Mouse (Mus musculus): ENCODE results near the gene Itpr1. TPM values are rescaled to one million over a fixed set of nuclear protein-coding genes. Genes with fewer than 3 reads are reported as not detected.

Gene Itpr1
- polyA plus RNA-seq, 1 experiment from 2014 or later: 11.4 TPM

GRCm38 (mm10) chr6:108466061-108466531 is 253.2 kb downstream of the Itpr1 start:
- Histone ChIP-seq H3K4me2 (ENCODE audit: low read depth, low read length) (no peak overlapping the region), H3K4me1 (ENCODE audit: control insufficient read depth, insufficient read depth, low read length) (no peaks in the 10 kb centered on the region), H3K27ac (ENCODE audit: low read length) (no peak overlapping the region), H3K9me3 (replicated peaks; ENCODE audit: control insufficient read depth, low read length) (no peaks in the 10 kb centered on the region), H3K36me3 (ENCODE audit: control insufficient read depth, insufficient read depth, low read length) (no peaks in the 10 kb centered on the region), H3K27me3 (ENCODE audit: control insufficient read depth, insufficient read depth, low read length) (no peaks in the 10 kb centered on the region), H3K4me3 (replicated peaks; ENCODE audit: low read length) (no peak overlapping the region), H3K9ac (ENCODE audit: low read length) (no peak overlapping the region)
- WGBS: 72% methylated on average over 8 of the region's 8 CpGs
- no peak for ATAC-seq (ENCODE audit: insufficient read depth, low FRiP score)

- Histone ChIP-seq H3K9me3 (replicated peaks; ENCODE audit: control insufficient read depth, low read length) (no peaks in the 10 kb centered on the region), H3K4me3 (replicated peaks; ENCODE audit: low read length) (no peak overlapping the region), H3K27ac (ENCODE audit: low read length) (no peak overlapping the region), H3K4me1 (ENCODE audit: control insufficient read depth, insufficient read depth, low read length) (no peaks in the 10 kb centered on the region), H3K9ac (ENCODE audit: low read length) (no peak overlapping the region), H3K4me2 (ENCODE audit: low read depth, low read length) (no peak overlapping the region), H3K36me3 (ENCODE audit: control insufficient read depth, insufficient read depth, low read length) (no peaks in the 10 kb centered on the region), H3K27me3 (ENCODE audit: control insufficient read depth, insufficient read depth, low read length) (no peaks in the 10 kb centered on the region)
- ATAC-seq (ENCODE audit: insufficient read depth, low FRiP score): no peak
- WGBS: 45% methylated on average over 6 of the region's 6 CpGs
These were observed 254.7 kb downstream of the Itpr1 start for GRCm38 (mm10) chr6:108467597-108467996.

GRCm38 (mm10) chr6:108468226-108468825 is 255.4 kb downstream of the Itpr1 start:
- H3K9me3 ChIP-seq (replicated peaks; ENCODE audit: control insufficient read depth, low read length): no peaks in the 10 kb centered on the region
- no peaks in the 10 kb centered on the region for H3K4me1 ChIP-seq (ENCODE audit: control insufficient read depth, insufficient read depth, low read length)
- H3K4me2 ChIP-seq (ENCODE audit: low read depth, low read length): no peak overlapping the region
- no peak for ATAC-seq (ENCODE audit: insufficient read depth, low FRiP score)
- no peaks in the 10 kb centered on the region for H3K27me3 ChIP-seq (ENCODE audit: control insufficient read depth, insufficient read depth, low read length)
- H3K4me3 ChIP-seq (replicated peaks; ENCODE audit: low read length): no peak overlapping the region
- no peak overlapping the region for H3K27ac ChIP-seq (ENCODE audit: low read length)
- no peak overlapping the region for H3K9ac ChIP-seq (ENCODE audit: low read length)
- H3K36me3 ChIP-seq (ENCODE audit: control insufficient read depth, insufficient read depth, low read length): no peaks in the 10 kb centered on the region
- WGBS: 55% methylated on average over 3 of the region's 3 CpGs

GRCm38 (mm10) chr6:108471878-108472277 is 259.0 kb downstream of the Itpr1 start:
- Histone ChIP-seq H3K27ac (ENCODE audit: low read length) (no peak overlapping the region), H3K4me1 (ENCODE audit: control insufficient read depth, insufficient read depth, low read length) (no peaks in the 10 kb centered on the region), H3K27me3 (ENCODE audit: control insufficient read depth, insufficient read depth, low read length) (no peaks in the 10 kb centered on the region), H3K4me2 (ENCODE audit: low read depth, low read length) (no peak overlapping the region), H3K9me3 (replicated peaks; ENCODE audit: control insufficient read depth, low read length) (no peaks in the 10 kb centered on the region), H3K9ac (ENCODE audit: low read length) (no peak overlapping the region), H3K4me3 (replicated peaks; ENCODE audit: low read length) (no peak overlapping the region), H3K36me3 (ENCODE audit: control insufficient read depth, insufficient read depth, low read length) (no peaks in the 10 kb centered on the region)
- no peak for ATAC-seq (ENCODE audit: insufficient read depth, low FRiP score)
- WGBS: 83% methylated on average over 3 of the region's 3 CpGs

- H3K4me2 ChIP-seq (ENCODE audit: low read depth, low read length): no peak overlapping the region
- no peaks in the 10 kb centered on the region for H3K9me3 ChIP-seq (replicated peaks; ENCODE audit: control insufficient read depth, low read length)
- H3K27me3 ChIP-seq (ENCODE audit: control insufficient read depth, insufficient read depth, low read length): no peaks in the 10 kb centered on the region
- WGBS: 62% methylated on average over 3 of the region's 3 CpGs
- no peak overlapping the region for H3K9ac ChIP-seq (ENCODE audit: low read length)
- H3K4me1 ChIP-seq (ENCODE audit: control insufficient read depth, insufficient read depth, low read length): no peaks in the 10 kb centered on the region
- ATAC-seq (ENCODE audit: insufficient read depth, low FRiP score): no peak
- no peak overlapping the region for H3K4me3 ChIP-seq (replicated peaks; ENCODE audit: low read length)
- H3K27ac ChIP-seq (ENCODE audit: low read length): no peak overlapping the region
- no peaks in the 10 kb centered on the region for H3K36me3 ChIP-seq (ENCODE audit: control insufficient read depth, insufficient read depth, low read length)
These were observed 259.9 kb downstream of the Itpr1 start for GRCm38 (mm10) chr6:108472748-108473147.

- no peak for ATAC-seq (ENCODE audit: insufficient read depth, low FRiP score)
- H3K4me3 ChIP-seq (replicated peaks; ENCODE audit: low read length): no peak overlapping the region
- WGBS: 66% methylated on average over 8 of the region's 8 CpGs
- no peaks in the 10 kb centered on the region for H3K9me3 ChIP-seq (replicated peaks; ENCODE audit: control insufficient read depth, low read length)
- H3K9ac ChIP-seq (ENCODE audit: low read length): no peak overlapping the region
- H3K4me1 ChIP-seq (ENCODE audit: control insufficient read depth, insufficient read depth, low read length): no peaks in the 10 kb centered on the region
- H3K36me3 ChIP-seq (ENCODE audit: control insufficient read depth, insufficient read depth, low read length): no peaks in the 10 kb centered on the region
- peak overlapping the region; percentile 14; the same call in 1 of the 2 replicates for H3K27ac ChIP-seq (ENCODE audit: low read length)
- no peaks in the 10 kb centered on the region for H3K27me3 ChIP-seq (ENCODE audit: control insufficient read depth, insufficient read depth, low read length)
- H3K4me2 ChIP-seq (ENCODE audit: low read depth, low read length): no peak overlapping the region
These were observed 263.9 kb downstream of the Itpr1 start for GRCm38 (mm10) chr6:108476797-108477235.

GRCm38 (mm10) chr6:108477602-108478001 is 264.7 kb downstream of the Itpr1 start:
- Histone ChIP-seq H3K27ac (ENCODE audit: low read length) (0 out of 2 replicates have a peak overlapping the region, but pooled peaks have one; percentile 14), H3K9me3 (replicated peaks; ENCODE audit: control insufficient read depth, low read length) (no peaks in the 10 kb centered on the region), H3K27me3 (ENCODE audit: control insufficient read depth, insufficient read depth, low read length) (no peaks in the 10 kb centered on the region), H3K4me1 (ENCODE audit: control insufficient read depth, insufficient read depth, low read length) (no peaks in the 10 kb centered on the region), H3K9ac (ENCODE audit: low read length) (no peak overlapping the region), H3K4me3 (replicated peaks; ENCODE audit: low read length) (no peak overlapping the region), H3K36me3 (ENCODE audit: control insufficient read depth, insufficient read depth, low read length) (no peaks in the 10 kb centered on the region), H3K4me2 (ENCODE audit: low read depth, low read length) (no peak overlapping the region)
- whole genome bisulfite sequencing: 87% methylated on average over 6 of the region's 6 CpGs
- ATAC-seq (ENCODE audit: insufficient read depth, low FRiP score): no peak

- H3K27ac ChIP-seq (ENCODE audit: low read length): no peak overlapping the region
- H3K27me3 ChIP-seq (ENCODE audit: control insufficient read depth, insufficient read depth, low read length): no peaks in the 10 kb centered on the region
- no peak for ATAC-seq (ENCODE audit: insufficient read depth, low FRiP score)
- no peak overlapping the region for H3K4me2 ChIP-seq (ENCODE audit: low read depth, low read length)
- no peaks in the 10 kb centered on the region for H3K9me3 ChIP-seq (replicated peaks; ENCODE audit: control insufficient read depth, low read length)
- WGBS: 82% methylated on average over 4 of the region's 4 CpGs
- no peaks in the 10 kb centered on the region for H3K36me3 ChIP-seq (ENCODE audit: control insufficient read depth, insufficient read depth, low read length)
- no peak overlapping the region for H3K9ac ChIP-seq (ENCODE audit: low read length)
- no peak overlapping the region for H3K4me3 ChIP-seq (replicated peaks; ENCODE audit: low read length)
- no peaks in the 10 kb centered on the region for H3K4me1 ChIP-seq (ENCODE audit: control insufficient read depth, insufficient read depth, low read length)
These were observed 268.3 kb downstream of the Itpr1 start for GRCm38 (mm10) chr6:108481190-108481589.

- peaks cover 4% of the 10 kb centered on the region for H3K4me1 ChIP-seq (ENCODE audit: control insufficient read depth, insufficient read depth, low read length)
- no peak for ATAC-seq (ENCODE audit: insufficient read depth, low FRiP score)
- no peaks in the 10 kb centered on the region for H3K9me3 ChIP-seq (replicated peaks; ENCODE audit: control insufficient read depth, low read length)
- no peak overlapping the region for H3K9ac ChIP-seq (ENCODE audit: low read length)
- H3K36me3 ChIP-seq (ENCODE audit: control insufficient read depth, insufficient read depth, low read length): no peaks in the 10 kb centered on the region
- no peak overlapping the region for H3K4me3 ChIP-seq (replicated peaks; ENCODE audit: low read length)
- no peak overlapping the region for H3K27ac ChIP-seq (ENCODE audit: low read length)
- no peaks in the 10 kb centered on the region for H3K27me3 ChIP-seq (ENCODE audit: control insufficient read depth, insufficient read depth, low read length)
- no peak overlapping the region for H3K4me2 ChIP-seq (ENCODE audit: low read depth, low read length)
- WGBS: 79% methylated on average over 5 of the region's 5 CpGs
These were observed 269.6 kb downstream of the Itpr1 start for GRCm38 (mm10) chr6:108482464-108482863.

All from stomach, embryonic 16.5 days (tissue).